Mouse (Mus musculus): Measurements from ENCODE around the gene Shisa7. TPM values are rescaled to one million over a fixed set of nuclear protein-coding genes. Genes with fewer than 3 reads are reported as not detected.

Shisa7 gene
- polyA plus RNA-seq, 1 experiment from 2014 or later: 0.68 TPM

- Histone ChIP-seq H3K4me3 (ENCODE audit: low read depth, low read length) (no peak overlapping the region), H3K9me3 (ENCODE audit: control insufficient read depth, low read length) (peaks cover 4% of the 10 kb centered on the region), H3K27ac (replicated peaks; ENCODE audit: low read depth, low read length) (no peak overlapping the region), H3K27me3 (replicated peaks; ENCODE audit: control insufficient read depth, insufficient read depth, low read length) (peaks cover 72% of the 10 kb centered on the region), H3K9ac (ENCODE audit: low read depth, low read length) (no peak overlapping the region), H3K4me2 (ENCODE audit: low read depth, low read length) (peak overlapping the region; percentile 92), H3K4me1 (ENCODE audit: control insufficient read depth, insufficient read depth, low read length) (peaks cover 26% of the 10 kb centered on the region), H3K36me3 (ENCODE audit: control insufficient read depth, insufficient read depth, low read length) (no peaks in the 10 kb centered on the region)
- WGBS: 42% methylated on average over 5 of the region's 5 CpGs
- ATAC-seq (ENCODE audit: low read depth) (no peak), DNase-seq (ENCODE audit: low spot score) (no peak)
Measured at GRCm38 (mm10) chr7:4842077-4842476, 2.4 kb downstream of the Shisa7 start.

DNA sequence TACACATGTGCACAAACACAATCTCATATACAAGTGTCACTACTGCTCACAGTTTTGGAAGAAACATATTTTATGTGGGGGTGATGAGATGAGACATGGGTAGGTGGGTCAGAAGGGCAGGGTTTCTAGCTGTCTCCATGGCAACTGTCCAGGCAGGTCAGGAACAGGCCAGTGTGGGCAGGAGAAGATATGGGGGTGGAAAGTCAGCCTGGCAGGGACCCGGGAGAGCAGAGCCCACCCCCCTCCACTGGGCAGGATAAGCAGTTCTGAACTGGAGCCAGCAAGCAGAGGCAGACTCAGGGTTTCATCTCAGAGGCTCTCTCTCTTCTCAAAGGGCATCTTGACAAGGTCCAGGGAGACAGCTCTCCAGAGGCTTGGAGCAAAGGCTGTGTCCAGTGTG lies 6.9 kb downstream of the Shisa7 start:
- Histone ChIP-seq H3K4me2 (ENCODE audit: low read depth, low read length) (no peak overlapping the region), H3K4me3 (ENCODE audit: low read depth, low read length) (no peak overlapping the region), H3K9me3 (ENCODE audit: control insufficient read depth, low read length) (peaks cover 6% of the 10 kb centered on the region), H3K9ac (ENCODE audit: low read depth, low read length) (no peak overlapping the region), H3K36me3 (ENCODE audit: control insufficient read depth, insufficient read depth, low read length) (no peaks in the 10 kb centered on the region), H3K27me3 (replicated peaks; ENCODE audit: control insufficient read depth, insufficient read depth, low read length) (peaks cover 71% of the 10 kb centered on the region), H3K27ac (replicated peaks; ENCODE audit: low read depth, low read length) (no peak overlapping the region), H3K4me1 (ENCODE audit: control insufficient read depth, insufficient read depth, low read length) (0 out of 2 replicates have a peak, but pooled peaks cover 5% of the 10 kb centered on the region)
- 25% methylated on average over 1 of the region's 1 CpGs for WGBS
- ATAC-seq (ENCODE audit: low read depth) (no peak), DNase-seq (ENCODE audit: low spot score) (no peak)

DNA sequence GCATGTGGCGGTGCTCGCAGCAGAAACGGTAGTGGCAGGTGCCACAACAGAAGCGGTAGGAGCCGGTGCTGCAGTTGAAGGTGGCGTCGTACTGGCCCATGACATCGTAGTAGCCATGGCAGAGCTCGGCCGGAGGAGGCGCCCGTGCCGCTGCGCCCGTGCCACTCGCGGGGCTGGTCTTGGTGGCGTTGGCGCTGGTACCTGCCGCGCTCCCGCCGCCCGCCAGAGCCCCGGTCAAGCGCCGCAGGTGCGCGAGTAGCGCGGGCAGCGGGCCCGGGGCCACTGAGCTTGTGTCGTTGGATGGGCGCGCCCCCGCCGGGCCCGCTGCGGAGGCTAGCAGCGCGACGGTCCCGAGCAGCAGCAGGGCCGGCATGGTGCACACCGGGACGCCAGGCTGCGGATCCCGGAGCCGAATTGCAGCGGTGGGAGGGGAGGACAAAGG lies 8.1 kb downstream of the Shisa7 start:
- WGBS: under 1% methylated on average over 40 of the region's 51 CpGs
- ATAC-seq (ENCODE audit: low read depth) (peak; percentile 92), DNase-seq (ENCODE audit: low spot score) (peak; percentile 55)
- H3K9ac ChIP-seq (ENCODE audit: low read depth, low read length): peak overlapping the region; percentile 60
- H3K4me2 ChIP-seq (ENCODE audit: low read depth, low read length): peak overlapping the region; percentile 80
- peak overlapping the region; percentile 46 for H3K4me3 ChIP-seq (ENCODE audit: low read depth, low read length)
- H3K4me1 ChIP-seq (ENCODE audit: control insufficient read depth, insufficient read depth, low read length): no peaks in the 10 kb centered on the region
- no peak overlapping the region for H3K27ac ChIP-seq (replicated peaks; ENCODE audit: low read depth, low read length)
- H3K9me3 ChIP-seq (ENCODE audit: control insufficient read depth, low read length): peaks cover 6% of the 10 kb centered on the region
- no peaks in the 10 kb centered on the region for H3K36me3 ChIP-seq (ENCODE audit: control insufficient read depth, insufficient read depth, low read length)
- H3K27me3 ChIP-seq (replicated peaks; ENCODE audit: control insufficient read depth, insufficient read depth, low read length): peaks cover 67% of the 10 kb centered on the region

GRCm38 (mm10) chr7:4835631-4836327 lies 8.7 kb downstream of the Shisa7 start:
- DNase-seq (ENCODE audit: low spot score): no peak
- H3K27me3 ChIP-seq (replicated peaks; ENCODE audit: control insufficient read depth, insufficient read depth, low read length): peaks cover 72% of the 10 kb centered on the region
- H3K36me3 ChIP-seq (ENCODE audit: control insufficient read depth, insufficient read depth, low read length): no peaks in the 10 kb centered on the region
- H3K9me3 ChIP-seq (ENCODE audit: control insufficient read depth, low read length): peaks cover 6% of the 10 kb centered on the region
- peak overlapping the region; percentile 46 for H3K4me3 ChIP-seq (ENCODE audit: low read depth, low read length)
- ATAC-seq (ENCODE audit: low read depth): no peak; the same call in 1 of the 2 replicates
- no peaks in the 10 kb centered on the region for H3K4me1 ChIP-seq (ENCODE audit: control insufficient read depth, insufficient read depth, low read length)
- peak overlapping the region; percentile 80 for H3K4me2 ChIP-seq (ENCODE audit: low read depth, low read length)
- WGBS: 9% methylated on average over 28 of the region's 34 CpGs
- H3K27ac ChIP-seq (replicated peaks; ENCODE audit: low read depth, low read length): no peak overlapping the region
- H3K9ac ChIP-seq (ENCODE audit: low read depth, low read length): peak overlapping the region; percentile 60

DNA sequence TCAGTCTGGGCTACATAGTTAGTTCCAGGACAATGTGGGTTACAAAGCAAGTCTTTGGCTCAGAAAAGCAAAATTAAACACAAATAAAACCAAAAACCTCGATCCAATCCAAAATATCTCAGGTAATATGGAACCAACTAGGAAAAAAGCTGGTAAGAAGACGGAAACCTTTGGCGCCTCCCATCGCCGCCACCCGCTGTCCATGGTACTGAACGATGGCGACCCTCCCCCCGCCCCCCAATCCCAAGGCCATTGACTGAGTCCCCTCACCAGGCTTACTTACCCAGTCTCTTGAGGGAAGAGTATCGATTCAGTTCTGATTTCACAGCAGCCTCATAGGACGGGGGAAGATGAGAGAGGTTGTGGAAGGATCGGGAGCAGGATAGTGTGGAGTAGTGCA lies 14.0 kb downstream of the Shisa7 start:
- H3K36me3 ChIP-seq (ENCODE audit: control insufficient read depth, insufficient read depth, low read length): no peaks in the 10 kb centered on the region
- no peak overlapping the region for H3K4me2 ChIP-seq (ENCODE audit: low read depth, low read length)
- H3K9ac ChIP-seq (ENCODE audit: low read depth, low read length): no peak overlapping the region
- no peak overlapping the region for H3K27ac ChIP-seq (replicated peaks; ENCODE audit: low read depth, low read length)
- DNase-seq (ENCODE audit: low spot score): no peak
- H3K27me3 ChIP-seq (replicated peaks; ENCODE audit: control insufficient read depth, insufficient read depth, low read length): peaks cover 31% of the 10 kb centered on the region
- H3K4me1 ChIP-seq (ENCODE audit: control insufficient read depth, insufficient read depth, low read length): no peaks in the 10 kb centered on the region
- 8% methylated on average over 12 of the region's 12 CpGs for WGBS
- H3K9me3 ChIP-seq (ENCODE audit: control insufficient read depth, low read length): no peaks in the 10 kb centered on the region
- no peak for ATAC-seq (ENCODE audit: low read depth)
- no peak overlapping the region for H3K4me3 ChIP-seq (ENCODE audit: low read depth, low read length)

- no peaks in the 10 kb centered on the region for H3K9me3 ChIP-seq (ENCODE audit: control insufficient read depth, low read length)
- WGBS: 43% methylated on average over 4 of the region's 4 CpGs
- no peak overlapping the region for H3K4me3 ChIP-seq (ENCODE audit: low read depth, low read length)
- H3K27ac ChIP-seq (replicated peaks; ENCODE audit: low read depth, low read length): no peak overlapping the region
- no peak for DNase-seq (ENCODE audit: low spot score)
- no peak overlapping the region for H3K4me2 ChIP-seq (ENCODE audit: low read depth, low read length)
- no peak for ATAC-seq (ENCODE audit: low read depth)
- no peaks in the 10 kb centered on the region for H3K4me1 ChIP-seq (ENCODE audit: control insufficient read depth, insufficient read depth, low read length)
- H3K27me3 ChIP-seq (replicated peaks; ENCODE audit: control insufficient read depth, insufficient read depth, low read length): no peaks in the 10 kb centered on the region
- H3K36me3 ChIP-seq (ENCODE audit: control insufficient read depth, insufficient read depth, low read length): no peaks in the 10 kb centered on the region
- no peak overlapping the region for H3K9ac ChIP-seq (ENCODE audit: low read depth, low read length)
Measured at GRCm38 (mm10) chr7:4825365-4825764, 19.1 kb downstream of the Shisa7 start.

DNA sequence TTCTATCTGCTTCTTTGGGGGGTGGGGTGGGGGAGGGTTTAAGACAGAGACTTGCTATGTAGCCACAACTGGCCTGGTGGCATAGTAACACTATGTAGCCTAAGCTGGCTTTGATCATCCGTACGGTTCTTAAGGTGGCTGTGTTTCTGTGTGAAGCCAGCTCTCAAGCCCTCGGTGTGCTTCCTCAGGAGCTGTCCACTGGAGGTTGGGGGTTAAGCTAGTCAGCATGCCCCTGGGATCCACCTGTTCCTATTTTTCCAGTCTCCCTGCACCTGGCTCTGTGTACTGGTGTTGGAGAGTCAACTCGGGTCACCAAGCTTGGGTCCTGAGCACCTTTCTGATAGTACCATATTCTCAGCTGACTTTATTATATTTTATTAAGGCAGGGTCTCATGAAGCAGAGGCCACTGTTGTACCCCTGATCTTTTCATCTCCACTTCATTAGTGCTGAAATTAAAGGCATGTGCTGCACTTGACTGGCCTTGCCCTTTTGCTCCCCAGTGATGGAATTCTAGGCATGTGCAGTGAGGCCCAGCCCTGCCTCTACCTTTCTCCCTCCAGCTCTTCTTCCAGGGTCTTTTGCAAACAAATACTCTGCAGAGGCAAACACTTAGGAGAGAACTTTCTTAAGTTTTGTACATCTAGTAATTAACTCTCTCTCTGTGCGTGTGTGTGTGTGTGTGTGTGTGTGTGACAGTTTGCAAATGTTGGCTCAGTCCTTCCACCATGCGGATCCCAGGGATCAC lies 22.2 kb downstream of the Shisa7 start:
- Histone ChIP-seq H3K27me3 (replicated peaks; ENCODE audit: control insufficient read depth, insufficient read depth, low read length) (no peaks in the 10 kb centered on the region), H3K27ac (replicated peaks; ENCODE audit: low read depth, low read length) (no peak overlapping the region), H3K9me3 (ENCODE audit: control insufficient read depth, low read length) (no peaks in the 10 kb centered on the region), H3K4me3 (ENCODE audit: low read depth, low read length) (no peak overlapping the region), H3K36me3 (ENCODE audit: control insufficient read depth, insufficient read depth, low read length) (no peaks in the 10 kb centered on the region), H3K4me2 (ENCODE audit: low read depth, low read length) (no peak overlapping the region), H3K9ac (ENCODE audit: low read depth, low read length) (no peak overlapping the region), H3K4me1 (ENCODE audit: control insufficient read depth, insufficient read depth, low read length) (no peaks in the 10 kb centered on the region)
- no peak for DNase-seq (ENCODE audit: low spot score)
- no peak for ATAC-seq (ENCODE audit: low read depth)
- WGBS: 52% methylated on average over 6 of the region's 6 CpGs

DNA sequence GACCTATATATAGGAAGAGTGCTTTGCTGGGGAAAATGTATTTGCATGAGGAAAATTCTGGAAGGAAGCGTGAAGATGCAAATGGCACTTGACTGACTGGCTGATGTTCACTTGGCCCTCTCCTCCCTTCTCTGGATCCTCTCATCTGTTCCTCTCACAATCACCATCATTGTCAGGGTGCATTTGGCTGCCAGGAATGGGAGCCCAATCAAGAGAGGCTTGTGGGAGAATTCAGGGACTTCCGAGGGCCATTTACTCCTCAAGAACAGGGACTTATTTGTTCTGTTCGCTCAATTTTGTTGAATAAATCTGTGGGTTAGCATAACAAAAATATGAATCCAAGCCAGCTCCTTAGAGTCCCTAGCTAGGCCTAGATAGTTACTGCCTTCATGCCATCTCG lies 22.8 kb downstream of the Shisa7 start:
- WGBS: 68% methylated on average over 4 of the region's 4 CpGs
- DNase-seq (ENCODE audit: low spot score) (no peak), ATAC-seq (ENCODE audit: low read depth) (no peak)
- no peaks in the 10 kb centered on the region for H3K4me1 ChIP-seq (ENCODE audit: control insufficient read depth, insufficient read depth, low read length)
- H3K27ac ChIP-seq (replicated peaks; ENCODE audit: low read depth, low read length): no peak overlapping the region
- no peak overlapping the region for H3K4me2 ChIP-seq (ENCODE audit: low read depth, low read length)
- H3K27me3 ChIP-seq (replicated peaks; ENCODE audit: control insufficient read depth, insufficient read depth, low read length): no peaks in the 10 kb centered on the region
- no peaks in the 10 kb centered on the region for H3K36me3 ChIP-seq (ENCODE audit: control insufficient read depth, insufficient read depth, low read length)
- no peak overlapping the region for H3K9ac ChIP-seq (ENCODE audit: low read depth, low read length)
- no peak overlapping the region for H3K4me3 ChIP-seq (ENCODE audit: low read depth, low read length)
- H3K9me3 ChIP-seq (ENCODE audit: control insufficient read depth, low read length): no peaks in the 10 kb centered on the region

Data from embryonic facial prominence, embryonic 14.5 days (tissue).